Mouse (Mus musculus): ENCODE data around the gene Copb1.

DNA sequence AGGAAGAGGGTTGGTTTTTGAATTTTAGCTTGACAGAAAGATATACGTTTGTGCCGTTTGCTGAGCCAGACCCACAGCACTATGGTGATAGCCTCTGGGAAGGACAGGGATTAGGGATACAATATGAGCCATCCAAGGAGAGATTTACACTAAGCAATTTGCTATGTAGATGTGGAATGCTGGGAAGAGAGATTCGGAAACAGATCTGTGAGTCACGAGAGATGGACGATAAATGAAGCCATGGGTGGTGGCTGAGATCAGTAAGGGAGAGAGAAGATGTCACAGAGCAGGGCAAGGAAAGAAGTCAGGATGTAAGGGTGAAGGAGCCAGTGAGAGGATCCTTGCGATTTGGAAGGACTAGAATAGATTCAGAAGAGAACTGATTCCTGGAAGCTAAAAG is 71.1 kb downstream of the Copb1 start:
- TF ChIP-seq EP300 (IDR thresholded peaks at IDR 0.05; ENCODE audit: insufficient read depth, low read depth, low read length) (no peak), POLR2A (IDR thresholded peaks at IDR 0.05; ENCODE audit: insufficient read depth, low read length) (no peak)

Measured in ES-Bruce4 (cell line).